Comparison of ENCODE assay signal across 10 mouse cellular contexts in genomic region chr1:51922820-51923219, GRCm38 (mm10). TPM values are rescaled to one million over a fixed set of nuclear protein-coding genes. Genes with fewer than 3 reads are reported as not detected.
A peak's percentile ranks its signal among the peaks of the same experiment; 100 is the strongest.
DNase-seq lines count a peak whose midpoint lies in the region; ATAC-seq lines count a peak whose summit lies in the region.
"Had no signal": no experiment of that assay in that cellular context is flagged by ENCODE, and none has a peak within 500 bp of the region (broad histone marks: within the 10 kb centered on the region; RNA-seq: fewer than 3 reads in every experiment).

No protein-coding gene starts in this region.

- whole genome bisulfite sequencing in kidney, embryonic 16.5 days: 25% methylated on average over 12 of the region's 12 CpGs
- 13% methylated on average over 12 of the region's 12 CpGs for WGBS in forebrain, embryonic 11.5 days
- WGBS in limb, embryonic 15.5 days: 21% methylated on average over 12 of the region's 12 CpGs
- whole genome bisulfite sequencing in stomach, embryonic 15.5 days: 19% methylated on average over 12 of the region's 12 CpGs

- no peaks in the 10 kb centered on the region for H3K27me3 ChIP-seq in kidney, embryonic 16.5 days (ENCODE audit: insufficient read depth, low read length)
- no peaks in the 10 kb centered on the region for H3K27me3 ChIP-seq in forebrain, embryonic 11.5 days (ENCODE audit: control insufficient read depth, insufficient read depth, low read length)
- H3K27me3 ChIP-seq in limb, embryonic 15.5 days: no peaks in the 10 kb centered on the region
- H3K27me3 ChIP-seq in stomach, embryonic 15.5 days (replicated peaks): no peaks in the 10 kb centered on the region

- H3K9ac ChIP-seq in kidney, embryonic 16.5 days (replicated peaks; ENCODE audit: low read length): no peak overlapping the region
- H3K9ac ChIP-seq in forebrain, embryonic 11.5 days (ENCODE audit: low read length): no peak overlapping the region
- H3K9ac ChIP-seq in limb, embryonic 15.5 days: no peak overlapping the region
- no peak overlapping the region for H3K9ac ChIP-seq in stomach, embryonic 15.5 days

- no peak overlapping the region for H3K27ac ChIP-seq in kidney, embryonic 16.5 days (ENCODE audit: low read length)
- H3K27ac ChIP-seq in forebrain, embryonic 11.5 days (ENCODE audit: low read depth, low read length): no peak overlapping the region
- H3K27ac ChIP-seq in limb, embryonic 15.5 days: no peak overlapping the region
- H3K27ac ChIP-seq in stomach, embryonic 15.5 days: no peak overlapping the region

- peak; percentile 63; the same call in 1 of the 2 replicates for ATAC-seq in kidney, embryonic 16.5 days (ENCODE audit: low FRiP score, low TSS enrichment)
- ATAC-seq in forebrain, embryonic 11.5 days (replicated peaks; ENCODE audit: low FRiP score): peak; percentile 82
- 0 out of 2 replicates have a peak, but pooled peaks have one; percentile 48 for ATAC-seq in limb, embryonic 15.5 days (ENCODE audit: insufficient number of reproducible peaks, low FRiP score, low TSS enrichment, low read depth)
- ATAC-seq in stomach, embryonic 15.5 days (ENCODE audit: insufficient read depth, low FRiP score, low read depth): no peak

- H3K9me3 ChIP-seq in kidney, embryonic 16.5 days (ENCODE audit: low read length): no peaks in the 10 kb centered on the region
- H3K9me3 ChIP-seq in forebrain, embryonic 11.5 days (ENCODE audit: control insufficient read depth, low read length): no peaks in the 10 kb centered on the region
- H3K9me3 ChIP-seq in limb, embryonic 15.5 days: no peaks in the 10 kb centered on the region
- no peaks in the 10 kb centered on the region for H3K9me3 ChIP-seq in stomach, embryonic 15.5 days

- no peak for DNase-seq in kidney, postnatal 14 days
- peak; percentile 53 for DNase-seq in forebrain, embryonic 11.5 days (ENCODE audit: low spot score)
- no peak for DNase-seq in Muller cell, postnatal 12 days (ENCODE audit: inconsistent ontology term)
- DNase-seq in spleen, postnatal 4 days (ENCODE audit: low spot score in 2 of 2): no peak
- no peak for DNase-seq in adrenal gland, adult 18-20 months (ENCODE audit: low spot score in 2 of 2)
- DNase-seq: cerebellum, postnatal 14 days had no signal

- no peaks in the 10 kb centered on the region for H3K36me3 ChIP-seq in kidney, embryonic 16.5 days (ENCODE audit: insufficient read depth, low read length)
- no peaks in the 10 kb centered on the region for H3K36me3 ChIP-seq in forebrain, embryonic 11.5 days (ENCODE audit: control insufficient read depth, insufficient read depth, low read length)
- H3K36me3 ChIP-seq in limb, embryonic 15.5 days: no peaks in the 10 kb centered on the region
- no peaks in the 10 kb centered on the region for H3K36me3 ChIP-seq in stomach, embryonic 15.5 days

- H3K4me3 ChIP-seq in kidney, embryonic 16.5 days (ENCODE audit: low read length): no peak overlapping the region
- H3K4me3 ChIP-seq in forebrain, embryonic 11.5 days (ENCODE audit: low read depth, low read length): no peak overlapping the region
- no peak overlapping the region for H3K4me3 ChIP-seq in limb, embryonic 15.5 days
- no peak overlapping the region for H3K4me3 ChIP-seq in stomach, embryonic 15.5 days (replicated peaks)

- peak overlapping the region; percentile 28; the same call in 1 of the 2 replicates for H3K4me2 ChIP-seq in kidney, embryonic 16.5 days (replicated peaks; ENCODE audit: low read depth, low read length)
- peak overlapping the region; percentile 24; the same call in 1 of the 2 replicates for H3K4me2 ChIP-seq in forebrain, embryonic 11.5 days (ENCODE audit: low read depth, low read length, severe bottlenecking)
- H3K4me2 ChIP-seq in limb, embryonic 15.5 days: peak overlapping the region; percentile 15; the same call in 1 of the 2 replicates
- peak overlapping the region; percentile 32; the same call in 1 of the 2 replicates for H3K4me2 ChIP-seq in stomach, embryonic 15.5 days

- H3K4me1 ChIP-seq in kidney, embryonic 16.5 days (ENCODE audit: insufficient read depth, low read length): no peaks in the 10 kb centered on the region
- peaks cover 3% of the 10 kb centered on the region; the same call in 1 of the 2 replicates for H3K4me1 ChIP-seq in forebrain, embryonic 11.5 days (replicated peaks; ENCODE audit: control insufficient read depth, insufficient read depth, low read length)
- H3K4me1 ChIP-seq in limb, embryonic 15.5 days: 0 out of 2 replicates have a peak, but pooled peaks cover 3% of the 10 kb centered on the region
- no peaks in the 10 kb centered on the region for H3K4me1 ChIP-seq in stomach, embryonic 15.5 days

RNA-seq across cellular contexts. Expression of gene Myo1b, which starts 6.9 kb away (rescaled TPM):
- 68.3 and 68.8 TPM in 2 replicates for polyA plus RNA-seq in kidney, embryonic 16.5 days (2015; fragmentation: Nextera tagmentation; extraction: Ambion mirVana)
- 109 and 117 TPM in 2 replicates for polyA plus RNA-seq in forebrain, embryonic 11.5 days (2014; fragmentation: Nextera tagmentation; extraction: Ambion mirVana)
- 76.1 and 88.9 TPM in 2 replicates for polyA plus RNA-seq in limb, embryonic 15.5 days (2015; fragmentation: Nextera tagmentation; extraction: Ambion mirVana)
- polyA plus RNA-seq in stomach, embryonic 15.5 days (2015; fragmentation: Nextera tagmentation; extraction: Ambion mirVana): 63.0 and 63.8 TPM in 2 replicates
- total RNA-seq in adrenal gland, adult 18-20 months (2021): 10 to 100 TPM; 44.2 to 44.5 TPM
- total RNA-seq: MEL had no signal
